Mouse (Mus musculus) liver, embryonic 12.5 days (tissue): ENCODE results near the gene Gcnt1. TPM values are rescaled to one million over a fixed set of nuclear protein-coding genes. Genes with fewer than 3 reads are reported as not detected.
A peak's percentile ranks its signal among the peaks of the same experiment; 100 is the strongest.

Source experiments
- ATAC-seq: fragments of 200-750 bp; cut with Nextera tagmentation; 2 replicates; pipeline ENCODE4 v1.8.0; 2017; ENCODE audit warnings: moderate number of reproducible peaks, mild to moderate bottlenecking, moderate library complexity
- H3K27ac ChIP-seq: fragments of 300-500 bp; sonication (generic); 2 replicates; pipeline ENCODE4 v1.5.1; 2016; ENCODE audit warnings: mild to moderate bottlenecking
- H3K27me3 ChIP-seq: fragments of 300-500 bp; sonication (generic); replicated peaks from 2 replicates; pipeline ENCODE4 v1.6.1; 2016; ENCODE audit warnings: mild to moderate bottlenecking, moderate library complexity
- H3K36me3 ChIP-seq: fragments of 300-500 bp; sonication (generic); 2 replicates; pipeline ENCODE4 v1.6.1; 2016; ENCODE audit warnings: mild to moderate bottlenecking, moderate library complexity
- H3K4me1 ChIP-seq: fragments of 300-500 bp; sonication (generic); 2 replicates; pipeline ENCODE4 v1.6.1; 2016
- H3K4me2 ChIP-seq: fragments of 300-500 bp; sonication (generic); 2 replicates; pipeline ENCODE4 v1.6.1; 2016; ENCODE audit warnings: mild to moderate bottlenecking, moderate library complexity
- H3K4me3 ChIP-seq: fragments of 300-500 bp; sonication (generic); 2 replicates; pipeline ENCODE4 v1.5.1; 2016; ENCODE audit warnings: mild to moderate bottlenecking, moderate library complexity
- H3K9ac ChIP-seq: fragments of 300-500 bp; sonication (generic); 2 replicates; pipeline ENCODE4 v1.6.1; 2016; ENCODE audit warnings: mild to moderate bottlenecking, moderate library complexity
- H3K9me3 ChIP-seq: fragments of 300-500 bp; sonication (generic); replicated peaks from 2 replicates; pipeline ENCODE4 v1.6.1; 2016; ENCODE audit warnings: mild to moderate bottlenecking, moderate library complexity
- WGBS: fragments of 180-500 bp; shearing (Covaris S2); methylation state at CpG from one replicate; pipeline ENCODE4 v1.1.7; 2016; ENCODE audit not compliant: insufficient replicate concordance; 5-methylcytosine and 5-hydroxymethylcytosine counted together
- polyA plus RNA-seq: library from polyadenylated mRNA; unstranded; fragments of >200 nt; fragmentation: Nextera tagmentation; extraction: Ambion mirVana; gene quantifications from 2 replicates; pipeline ENCODE4 v1.2.1, GENCODE M21; 2016

The Gcnt1 gene
- polyA plus RNA-seq: 25.2 and 25.9 TPM in 2 replicates

- H3K4me3 ChIP-seq: no peak within 1 kb of the TSS
- no peak within 1 kb of the TSS for H3K9ac ChIP-seq
- H3K4me2 ChIP-seq: no peak within 1 kb of the TSS
- 70% methylated on average over 3 of the region's 3 CpGs for WGBS
- no peaks in the 10 kb centered on the region for H3K9me3 ChIP-seq
- no peaks in the 10 kb centered on the region for H3K27me3 ChIP-seq
- no peak within 1 kb of the TSS for H3K27ac ChIP-seq
- no peaks in the 10 kb centered on the region for H3K36me3 ChIP-seq
- peaks cover 17% of the 10 kb centered on the region for H3K4me1 ChIP-seq
- no peak for ATAC-seq
Measured at GRCm38 (mm10) chr19:17372701-17373100, at the start of gene Gcnt1. Gene Gcnt1 (minus strand): TSS chr19:17372844.

DNA sequence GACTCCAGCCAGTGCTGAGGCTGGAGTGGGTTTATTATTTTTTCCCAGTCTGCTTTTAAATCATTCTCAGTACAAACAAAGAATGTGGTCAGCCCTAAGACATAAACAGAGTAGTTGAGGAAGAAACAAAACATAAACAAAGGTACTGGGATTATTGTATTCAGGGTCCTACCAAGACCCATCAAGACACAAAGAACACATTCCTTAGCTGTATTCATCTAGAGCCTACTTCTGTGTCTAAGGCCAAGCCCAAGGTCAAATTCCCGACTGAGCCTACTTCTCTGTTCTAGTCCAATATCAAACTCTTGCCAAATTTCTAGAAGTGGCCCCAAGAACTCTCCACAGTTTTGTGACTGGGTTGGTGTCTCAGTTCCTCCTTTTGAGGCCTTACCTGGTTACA, 45.2 kb upstream of the Gcnt1 start:
- no peaks in the 10 kb centered on the region for H3K4me1 ChIP-seq

GRCm38 (mm10) chr19:17412915-17413459, 40.3 kb upstream of the Gcnt1 start:
- no peak for ATAC-seq
- WGBS: 60% methylated on average over 4 of the region's 4 CpGs
- Histone ChIP-seq H3K27ac (no peak overlapping the region), H3K36me3 (no peaks in the 10 kb centered on the region), H3K9ac (no peak overlapping the region), H3K4me3 (no peak overlapping the region), H3K9me3 (no peaks in the 10 kb centered on the region), H3K27me3 (no peaks in the 10 kb centered on the region), H3K4me2 (no peak overlapping the region), H3K4me1 (peaks cover 15% of the 10 kb centered on the region)

More for the DNA sequence above, 45.2 kb upstream of the Gcnt1 start:
- H3K4me2 ChIP-seq: no peak overlapping the region
- 81% methylated on average over 1 of the region's 1 CpGs for WGBS
- H3K27ac ChIP-seq: no peak overlapping the region
- no peak for ATAC-seq
- H3K27me3 ChIP-seq: no peaks in the 10 kb centered on the region
- no peaks in the 10 kb centered on the region for H3K36me3 ChIP-seq
- H3K9me3 ChIP-seq: no peaks in the 10 kb centered on the region
- H3K9ac ChIP-seq: no peak overlapping the region
- no peak overlapping the region for H3K4me3 ChIP-seq

DNA sequence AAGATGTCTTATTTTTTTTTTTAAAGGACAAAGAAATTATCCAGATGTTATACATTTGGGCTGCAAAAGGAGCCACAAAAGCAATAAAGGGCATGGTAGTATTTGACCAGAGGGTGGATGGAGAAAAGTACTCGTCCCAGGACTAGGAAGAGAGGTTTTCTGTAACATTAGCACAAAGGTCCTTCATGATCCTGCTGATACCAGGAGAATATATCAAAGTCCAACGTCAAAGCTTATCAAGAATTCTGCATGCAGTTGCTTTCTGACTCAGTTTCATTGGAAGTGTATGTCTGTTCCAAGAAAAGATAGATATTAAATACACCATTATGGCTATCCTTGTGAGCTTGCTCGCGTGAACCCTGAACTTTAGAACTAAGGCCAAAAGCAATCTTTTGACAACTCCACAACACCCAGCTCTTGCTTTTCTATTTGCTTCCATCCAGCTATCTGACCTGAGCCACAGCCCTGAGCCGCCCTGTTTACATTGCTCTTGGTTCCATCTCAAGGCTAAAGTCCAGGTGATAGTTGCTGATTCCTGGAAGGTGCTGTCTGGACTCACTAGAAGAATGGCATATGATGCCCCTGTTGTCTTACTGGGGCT, 37.9 kb upstream of the Gcnt1 start:
- peaks cover 15% of the 10 kb centered on the region for H3K4me1 ChIP-seq
- WGBS: 38% methylated on average over 5 of the region's 5 CpGs
- peak overlapping the region; percentile 12; the same call in 1 of the 2 replicates for H3K9ac ChIP-seq
- H3K4me3 ChIP-seq: no peak overlapping the region
- ATAC-seq: peak; percentile 48
- H3K9me3 ChIP-seq: no peaks in the 10 kb centered on the region
- H3K27ac ChIP-seq: peak overlapping the region; percentile 66; the same call in 1 of the 2 replicates
- H3K36me3 ChIP-seq: no peaks in the 10 kb centered on the region
- H3K4me2 ChIP-seq: peak overlapping the region; percentile 18; the same call in 1 of the 2 replicates
- H3K27me3 ChIP-seq: no peaks in the 10 kb centered on the region

- Histone ChIP-seq H3K27me3 (no peaks in the 10 kb centered on the region), H3K9me3 (no peaks in the 10 kb centered on the region), H3K27ac (no peak overlapping the region), H3K36me3 (no peaks in the 10 kb centered on the region), H3K4me1 (peaks cover 15% of the 10 kb centered on the region), H3K4me3 (no peak overlapping the region), H3K4me2 (no peak overlapping the region), H3K9ac (no peak overlapping the region)
- 46% methylated on average over 3 of the region's 3 CpGs for WGBS
- ATAC-seq: no peak
Measured at GRCm38 (mm10) chr19:17409351-17409750, 36.7 kb upstream of the Gcnt1 start.

DNA sequence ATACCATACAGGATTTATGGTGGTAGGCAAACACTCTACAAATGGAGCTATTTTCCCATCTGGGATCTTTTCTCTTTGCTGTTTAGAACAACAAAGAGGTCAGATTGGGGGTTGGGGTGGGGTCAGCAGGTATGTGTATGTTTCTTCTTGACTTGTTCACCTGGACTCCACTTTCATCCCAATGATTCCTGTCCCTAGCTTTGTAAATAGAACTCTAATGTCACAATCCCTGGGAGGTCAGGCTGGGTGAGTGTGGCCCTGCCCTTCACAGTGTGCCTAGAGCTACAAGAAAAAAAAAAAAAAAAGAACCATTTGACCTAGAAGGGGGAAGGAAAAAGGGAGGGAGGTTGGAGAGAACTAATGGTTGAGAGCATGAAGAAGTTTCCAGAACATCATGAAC, 35.9 kb upstream of the Gcnt1 start:
- Histone ChIP-seq H3K4me2 (no peak overlapping the region), H3K27me3 (no peaks in the 10 kb centered on the region), H3K4me1 (peaks cover 15% of the 10 kb centered on the region), H3K4me3 (no peak overlapping the region), H3K36me3 (no peaks in the 10 kb centered on the region), H3K9me3 (no peaks in the 10 kb centered on the region), H3K9ac (no peak overlapping the region), H3K27ac (no peak overlapping the region)
- peak; percentile 28; the same call in 1 of the 2 replicates for ATAC-seq

GRCm38 (mm10) chr19:17406823-17407222, 34.2 kb upstream of the Gcnt1 start:
- peaks cover 15% of the 10 kb centered on the region for H3K4me1 ChIP-seq
- no peak overlapping the region for H3K4me3 ChIP-seq
- H3K27me3 ChIP-seq: no peaks in the 10 kb centered on the region
- no peak overlapping the region for H3K9ac ChIP-seq
- H3K4me2 ChIP-seq: no peak overlapping the region
- H3K9me3 ChIP-seq: no peaks in the 10 kb centered on the region
- no peak overlapping the region for H3K27ac ChIP-seq
- H3K36me3 ChIP-seq: no peaks in the 10 kb centered on the region
- peak; percentile 78 for ATAC-seq
- WGBS: 75% methylated on average over 5 of the region's 5 CpGs

- H3K4me1 ChIP-seq: no peaks in the 10 kb centered on the region
- no peaks in the 10 kb centered on the region for H3K9me3 ChIP-seq
- 74% methylated on average over 4 of the region's 4 CpGs for WGBS
- ATAC-seq: no peak
- no peak overlapping the region for H3K9ac ChIP-seq
- no peak overlapping the region for H3K4me2 ChIP-seq
- H3K27me3 ChIP-seq: no peaks in the 10 kb centered on the region
- H3K36me3 ChIP-seq: peaks cover 30% of the 10 kb centered on the region
- no peak overlapping the region for H3K27ac ChIP-seq
- no peak overlapping the region for H3K4me3 ChIP-seq
Measured at GRCm38 (mm10) chr19:17403175-17403574, 30.5 kb upstream of the Gcnt1 start.

- ATAC-seq: no peak
- H3K4me3 ChIP-seq: no peak overlapping the region
Measured at GRCm38 (mm10) chr19:17400571-17400970, 27.9 kb upstream of the Gcnt1 start.

DNA sequence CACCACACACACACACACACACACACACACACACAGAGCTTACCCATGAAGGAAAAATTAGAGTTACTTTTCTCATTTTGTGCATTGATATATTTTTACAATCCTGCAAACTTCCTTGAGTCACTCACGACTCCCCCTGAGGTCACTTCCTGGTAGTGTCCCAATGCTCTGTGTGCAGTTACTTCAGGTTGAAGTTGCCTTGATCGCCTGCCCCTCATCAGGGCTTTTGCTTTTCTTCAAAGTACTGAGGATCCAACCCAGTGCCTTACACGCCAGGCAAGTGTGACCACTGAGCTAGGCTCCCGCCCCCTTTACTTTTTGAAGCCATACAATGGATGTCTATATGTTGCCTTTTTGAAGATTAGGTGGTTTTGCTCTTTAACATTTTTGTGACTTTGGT, 27.3 kb upstream of the Gcnt1 start:
- Histone ChIP-seq H3K4me1 (peaks cover 20% of the 10 kb centered on the region), H3K4me2 (no peak overlapping the region), H3K9ac (no peak overlapping the region), H3K27ac (no peak overlapping the region), H3K9me3 (no peaks in the 10 kb centered on the region), H3K4me3 (no peak overlapping the region), H3K27me3 (no peaks in the 10 kb centered on the region), H3K36me3 (peaks cover 58% of the 10 kb centered on the region)
- no peak for ATAC-seq
- WGBS: 79% methylated on average over 4 of the region's 4 CpGs

More at GRCm38 (mm10) chr19:17400571-17400970, 27.9 kb upstream of the Gcnt1 start:
- Histone ChIP-seq H3K9me3 (no peaks in the 10 kb centered on the region), H3K27me3 (no peaks in the 10 kb centered on the region), H3K27ac (no peak overlapping the region), H3K9ac (no peak overlapping the region), H3K4me1 (peaks cover 14% of the 10 kb centered on the region), H3K36me3 (peaks cover 55% of the 10 kb centered on the region), H3K4me2 (no peak overlapping the region)
- 75% methylated on average over 4 of the region's 4 CpGs for WGBS

- no peaks in the 10 kb centered on the region for H3K9me3 ChIP-seq
- H3K4me1 ChIP-seq: peaks cover 30% of the 10 kb centered on the region
- H3K4me3 ChIP-seq: no peak overlapping the region
- no peak overlapping the region for H3K27ac ChIP-seq
- no peaks in the 10 kb centered on the region for H3K27me3 ChIP-seq
- H3K4me2 ChIP-seq: no peak overlapping the region
- no peak overlapping the region for H3K9ac ChIP-seq
- no peak for ATAC-seq
- 74% methylated on average over 5 of the region's 5 CpGs for WGBS
- peaks cover 58% of the 10 kb centered on the region for H3K36me3 ChIP-seq
Measured at GRCm38 (mm10) chr19:17397922-17398321, 25.3 kb upstream of the Gcnt1 start.

DNA sequence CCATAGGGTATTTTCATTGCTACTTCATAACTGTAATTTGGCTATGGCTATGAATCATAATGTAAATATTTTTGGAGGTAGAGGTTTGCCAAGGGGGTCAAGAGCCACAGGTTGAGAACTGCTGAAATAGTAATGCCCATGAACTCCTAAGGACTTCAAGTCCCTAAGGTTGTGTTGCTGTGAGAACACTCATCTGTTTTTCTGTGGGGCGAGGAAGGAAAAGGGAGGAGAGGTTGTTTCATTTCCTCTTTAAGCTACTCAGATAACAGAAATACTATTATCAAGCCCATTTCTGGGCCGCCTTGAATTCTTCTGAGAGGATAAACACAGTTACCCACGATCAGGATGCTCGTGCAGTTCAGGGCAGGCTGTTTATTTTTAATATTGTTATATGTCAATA, 24.2 kb upstream of the Gcnt1 start:
- peaks cover 32% of the 10 kb centered on the region for H3K4me1 ChIP-seq
- H3K4me2 ChIP-seq: no peak overlapping the region
- no peaks in the 10 kb centered on the region for H3K27me3 ChIP-seq
- 46% methylated on average over 4 of the region's 4 CpGs for WGBS
- 0 out of 2 replicates have a peak overlapping the region, but pooled peaks have one; percentile 19 for H3K9ac ChIP-seq
- H3K4me3 ChIP-seq: no peak overlapping the region
- H3K36me3 ChIP-seq: peaks cover 58% of the 10 kb centered on the region
- no peak for ATAC-seq
- H3K27ac ChIP-seq: no peak overlapping the region; the same call in 1 of the 2 replicates
- no peaks in the 10 kb centered on the region for H3K9me3 ChIP-seq
